Mouse (Mus musculus) olfactory bulb, adult 2 months (tissue): ENCODE measurements at regions not wholly inside any gene's neighbourhood (a gene's known extent, or its start where the extent isn't known, plus 50 kb on each side); places are given as distances from the start of the nearest gene placed in this dataset.

Experiments used
- CTCF ChIP-seq: fragments of 200-500 bp; IDR thresholded peaks from 2 replicates; pipeline ENCODE4 v1.5.1; 2012; ENCODE audit warnings: low read depth, mild to moderate bottlenecking, low read length, moderate library complexity; ENCODE audit not compliant: insufficient read depth
- POLR2A ChIP-seq: fragments of 200-500 bp; IDR thresholded peaks from 2 replicates; pipeline ENCODE4 v1.6.1; 2012; ENCODE audit warnings: mild to moderate bottlenecking, low read depth, low read length, moderate library complexity; ENCODE audit not compliant: insufficient read depth

GRCm38 (mm10) chr1:137376685-137377084 is 416.4 kb upstream of the Nr5a2 start:
- TF ChIP-seq CTCF, result no peak
- TF ChIP-seq POLR2A, result no peak
